Mouse (Mus musculus) small intestine, adult 2 months (tissue): ENCODE measurements around the gene Rhobtb1.

Experiments
- CTCF ChIP-seq: fragments of 200-500 bp; IDR thresholded peaks from 2 replicates; pipeline ENCODE4 v1.5.1; 2012; ENCODE audit warnings: low read depth, mild to moderate bottlenecking, control low read depth, inconsistent platforms, low read length, moderate library complexity, mixed read lengths; ENCODE audit not compliant: insufficient replicate concordance, insufficient read length; ENCODE audit errors: extremely low read depth
- POLR2A ChIP-seq: fragments of 200-500 bp; IDR thresholded peaks from 2 replicates; pipeline ENCODE4 v1.6.1; 2012; ENCODE audit warnings: low read depth, mild to moderate bottlenecking, control low read depth, inconsistent platforms, low read length, moderate library complexity

DNA sequence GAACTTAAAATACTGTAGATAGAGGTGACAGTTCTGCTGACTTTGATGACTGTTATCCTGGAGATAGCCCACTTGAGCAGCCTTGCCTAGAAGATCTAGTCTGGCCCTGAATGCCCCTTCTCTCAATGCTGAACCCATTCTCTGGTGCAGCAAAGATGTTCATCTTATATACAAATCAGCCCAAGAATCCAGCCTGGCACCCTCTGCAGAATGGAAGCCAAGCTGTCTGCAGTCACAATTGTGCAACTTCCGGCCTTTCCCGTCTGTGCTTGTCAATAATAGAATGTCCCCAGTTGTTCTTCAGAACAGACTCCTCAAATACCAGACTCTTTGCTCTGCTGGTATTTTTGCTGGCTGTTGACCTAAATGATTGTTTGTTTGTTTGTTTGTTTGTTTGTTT is 89.3 kb downstream of the Rhobtb1 start:
- TF ChIP-seq CTCF = no peak
- no peak for TF ChIP-seq POLR2A
